Mouse (Mus musculus) forebrain, postnatal 0 days (tissue): ENCODE results near the gene Tnk1. TPM values are rescaled to one million over a fixed set of nuclear protein-coding genes. Genes with fewer than 3 reads are reported as not detected.

Experiments used
- ATAC-seq: fragments of 200-750 bp; cut with Nextera tagmentation; 2 replicates; pipeline ENCODE4 v1.8.0; 2017; ENCODE audit warnings: mild to moderate bottlenecking, moderate library complexity
- DNase-seq: peaks from one replicate; pipeline ENCODE4 v3.0.0-alpha.2; 2015
- H3K27ac ChIP-seq: fragments of 300-500 bp; sonication (generic); 2 replicates; pipeline ENCODE4 v1.5.1; 2014; ENCODE audit warnings: low read depth, mild to moderate bottlenecking, antibody characterized with exemption, low read length, moderate library complexity, mixed read lengths
- H3K27me3 ChIP-seq: fragments of 300-500 bp; sonication (generic); 2 replicates; pipeline ENCODE4 v1.6.1; 2014; ENCODE audit warnings: mild to moderate bottlenecking, low read length, mixed read lengths; ENCODE audit not compliant: insufficient read depth
- H3K36me3 ChIP-seq: fragments of 300-500 bp; sonication (generic); 2 replicates; pipeline ENCODE4 v1.6.1; 2014; ENCODE audit warnings: mild to moderate bottlenecking, moderate library complexity; ENCODE audit not compliant: insufficient read depth
- H3K4me1 ChIP-seq: fragments of 300-500 bp; sonication (generic); 2 replicates; pipeline ENCODE4 v1.6.1; 2014; ENCODE audit warnings: antibody characterized with exemption; ENCODE audit not compliant: insufficient read depth
- H3K4me2 ChIP-seq: fragments of 300-500 bp; sonication (generic); 2 replicates; pipeline ENCODE4 v1.6.1; 2014; ENCODE audit warnings: low read depth, mild to moderate bottlenecking, moderate library complexity
- H3K4me3 ChIP-seq: fragments of 300-500 bp; sonication (generic); 2 replicates; pipeline ENCODE4 v1.5.1; 2014; ENCODE audit warnings: low read depth, low read length, mixed read lengths
- H3K9ac ChIP-seq: fragments of 300-500 bp; sonication (generic); 2 replicates; pipeline ENCODE4 v1.6.1; 2014; ENCODE audit warnings: mild to moderate bottlenecking
- H3K9me3 ChIP-seq: fragments of 300-500 bp; sonication (generic); 2 replicates; pipeline ENCODE4 v1.6.1; 2016; ENCODE audit warnings: low read length
- CTCF ChIP-seq: sonication (generic); IDR thresholded peaks from 2 replicates; pipeline ENCODE4 v1.5.1; 2016; ENCODE audit warnings: antibody characterized with exemption, control low read depth, low read depth
- WGBS: fragments of 180-500 bp; shearing (Covaris S2); extraction: QIAGEN DNeasy Blood & Tissue Kit; methylation state at CpG from one replicate; pipeline ENCODE4 v1.1.7; 2014; 5-methylcytosine and 5-hydroxymethylcytosine counted together
- polyA plus RNA-seq: library from polyadenylated mRNA; unstranded; fragments of >200 nt; fragmentation: Nextera tagmentation; extraction: Ambion mirVana; gene quantifications from 2 replicates; pipeline ENCODE4 v1.2.1, GENCODE M21; 2015
- total RNA-seq: library from RNA; depleted of rRNA; stranded (reverse); fragments of >200 nt; gene quantifications from 2 replicates; pipeline ENCODE4 v1.2.3, GENCODE M21; 2014

Gene Tnk1
- total and polyA plus RNA-seq, 2 experiments from 2014 or later: 0.10 TPM; not detected in 1

DNA sequence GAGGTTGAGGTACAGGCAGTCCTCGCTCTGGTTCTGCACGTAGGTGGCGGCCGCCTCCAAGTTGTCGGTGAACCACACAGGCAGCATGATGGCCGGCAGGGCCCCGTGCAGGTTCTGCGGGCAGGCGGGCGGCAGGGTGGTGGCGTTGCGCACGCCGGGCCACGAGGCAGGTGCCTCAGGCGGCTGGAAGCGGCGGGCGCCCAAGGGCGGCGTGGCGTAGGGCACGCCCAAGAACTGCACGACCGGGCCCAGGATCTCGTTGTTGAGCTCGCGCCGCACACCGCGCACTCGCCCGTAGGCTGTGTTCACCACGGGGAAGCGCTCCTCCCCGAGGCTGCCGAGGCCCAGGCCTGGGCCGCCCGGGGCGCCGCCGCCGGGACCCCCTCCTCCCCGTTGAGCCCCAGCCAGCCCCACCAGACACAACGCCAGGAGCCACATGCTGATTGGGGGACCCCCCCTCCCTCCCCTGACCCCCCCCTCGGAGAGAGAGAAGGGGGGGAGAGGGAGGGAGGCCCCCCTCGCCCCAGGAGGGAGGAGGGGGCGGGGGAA, 24.5 kb downstream of the Tnk1 start:
- no peaks in the 10 kb centered on the region for H3K27me3 ChIP-seq
- peak overlapping the region; percentile 95 for H3K4me2 ChIP-seq
- ATAC-seq (no peak), DNase-seq (peak; percentile 47)
- peaks cover 33% of the 10 kb centered on the region for H3K36me3 ChIP-seq
- H3K27ac ChIP-seq: peak overlapping the region; percentile 62
- no peak for TF ChIP-seq CTCF
- peak overlapping the region; percentile 96 for H3K9ac ChIP-seq
- H3K4me3 ChIP-seq: peak overlapping the region; percentile 87
- no peaks in the 10 kb centered on the region for H3K9me3 ChIP-seq
- H3K4me1 ChIP-seq: peaks cover 18% of the 10 kb centered on the region
- 5% methylated on average over 39 of the region's 48 CpGs for WGBS

DNA sequence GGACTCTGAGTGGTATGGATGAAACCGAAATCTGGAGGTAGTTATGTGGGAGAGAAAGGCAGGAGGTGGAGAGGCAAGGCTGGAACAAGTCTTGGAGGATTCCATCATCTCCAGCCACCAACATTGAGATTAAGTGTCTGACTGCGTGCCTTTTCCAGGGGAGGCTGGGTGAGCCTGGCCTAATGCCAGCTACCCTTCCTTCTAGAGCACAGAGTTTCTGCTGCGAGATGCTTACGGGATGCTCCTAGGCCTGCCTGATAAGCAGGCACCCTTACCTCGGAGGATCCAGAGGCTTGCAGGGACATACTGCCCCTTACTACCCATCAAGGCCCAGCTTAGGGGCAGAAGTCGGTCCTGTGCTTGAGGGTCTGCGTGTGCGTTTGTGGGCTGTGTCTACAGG, 25.0 kb downstream of the Tnk1 start:
- WGBS: 47% methylated on average over 8 of the region's 8 CpGs
- DNase-seq: no peak

DNA sequence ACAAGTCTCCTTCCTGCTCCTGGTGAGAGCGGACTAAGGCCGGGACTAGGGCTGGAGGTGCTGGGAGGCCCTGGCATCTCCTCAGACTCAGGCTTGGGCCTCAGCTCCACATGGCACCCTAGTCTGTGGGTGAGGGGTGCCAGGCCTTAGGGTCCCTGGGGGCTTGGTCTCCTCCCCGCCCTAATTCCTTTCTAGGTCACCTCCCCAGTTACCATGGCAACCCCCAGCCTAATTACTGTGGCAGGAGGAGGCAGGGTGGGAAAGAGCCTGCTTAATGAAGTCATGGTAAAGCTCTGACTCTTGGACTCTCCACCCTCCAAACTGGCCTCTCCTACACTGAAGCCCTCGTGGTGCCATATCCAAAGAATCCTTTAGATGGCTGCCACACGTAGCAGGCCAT, 29.7 kb downstream of the Tnk1 start:
- no peak for DNase-seq
- Histone ChIP-seq H3K4me2 (no peak overlapping the region), H3K27ac (no peak overlapping the region), H3K4me1 (peaks cover 3% of the 10 kb centered on the region), H3K9me3 (no peaks in the 10 kb centered on the region), H3K9ac (no peak overlapping the region), H3K4me3 (no peak overlapping the region), H3K27me3 (no peaks in the 10 kb centered on the region), H3K36me3 (peaks cover 86% of the 10 kb centered on the region)
- ATAC-seq: no peak
- WGBS: 53% methylated on average over 5 of the region's 5 CpGs
- no peak for TF ChIP-seq CTCF

More for the DNA sequence above, 25.0 kb downstream of the Tnk1 start:
- Histone ChIP-seq H3K9me3 (no peaks in the 10 kb centered on the region), H3K27ac (0 out of 2 replicates have a peak overlapping the region, but pooled peaks have one; percentile 62), H3K4me1 (peaks cover 14% of the 10 kb centered on the region), H3K27me3 (no peaks in the 10 kb centered on the region), H3K9ac (peak overlapping the region; percentile 96), H3K4me3 (peak overlapping the region; percentile 87), H3K4me2 (peak overlapping the region; percentile 95), H3K36me3 (peaks cover 38% of the 10 kb centered on the region)
- no peak for ATAC-seq
- no peak for TF ChIP-seq CTCF

DNA sequence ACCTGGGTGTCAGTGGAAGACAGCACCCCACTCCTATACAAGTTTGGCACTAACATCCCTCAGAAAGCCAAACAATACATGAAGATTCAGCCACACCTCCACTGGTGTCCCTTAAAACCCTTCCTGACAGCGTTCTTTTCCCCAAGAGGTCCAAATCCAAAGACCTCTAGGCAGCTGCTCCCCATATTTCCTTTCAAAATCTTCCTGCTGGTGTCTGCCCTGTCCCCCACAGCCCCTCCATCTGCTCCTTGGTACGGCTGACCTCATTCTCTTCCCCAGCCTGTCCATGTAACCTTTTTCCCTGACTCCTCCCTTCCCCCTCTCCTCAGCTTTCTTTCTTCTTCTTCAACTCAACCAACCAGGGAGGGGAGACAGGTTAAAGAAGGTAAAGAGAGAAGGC, 35.1 kb downstream of the Tnk1 start:
- no peaks in the 10 kb centered on the region for H3K9me3 ChIP-seq
- 70% methylated on average over 2 of the region's 2 CpGs for WGBS
- DNase-seq (no peak), ATAC-seq (no peak)
- TF ChIP-seq CTCF: no peak
- no peak overlapping the region for H3K27ac ChIP-seq
- H3K27me3 ChIP-seq: no peaks in the 10 kb centered on the region
- H3K9ac ChIP-seq: no peak overlapping the region
- no peaks in the 10 kb centered on the region for H3K4me1 ChIP-seq
- H3K4me3 ChIP-seq: no peak overlapping the region
- no peak overlapping the region for H3K4me2 ChIP-seq
- H3K36me3 ChIP-seq: peaks cover 49% of the 10 kb centered on the region

DNA sequence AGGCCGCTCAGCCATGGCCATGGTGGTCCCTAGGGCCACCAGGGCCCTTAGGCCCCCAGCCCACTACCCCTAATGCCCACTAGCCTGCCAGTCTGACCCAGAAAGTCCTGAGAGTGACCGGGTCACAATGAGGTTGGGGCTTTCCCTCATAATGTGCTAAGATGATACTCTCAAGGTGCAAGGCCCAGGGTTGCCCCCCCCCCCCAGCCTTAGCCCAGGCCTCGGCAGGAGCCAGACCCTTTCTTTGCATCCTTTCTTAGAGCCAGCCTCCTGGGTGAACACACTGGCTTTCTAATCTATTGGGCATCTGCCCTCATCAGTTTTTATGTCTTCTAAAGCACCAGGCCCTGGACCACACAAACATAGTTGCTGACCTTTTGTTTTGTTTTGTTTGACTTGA, 36.5 kb downstream of the Tnk1 start, which contains the start of gene Spem1:
Spem1 (minus strand) TSS at position 101 of the 400 bp plus-strand sequence.
- TF ChIP-seq CTCF: no peak
- H3K36me3 ChIP-seq: peaks cover 35% of the 10 kb centered on the region
- no peak within 1 kb of the TSS for H3K9ac ChIP-seq
- no peak within 1 kb of the TSS for H3K27ac ChIP-seq
- no peak within 1 kb of the TSS for H3K4me3 ChIP-seq
- no peaks in the 10 kb centered on the region for H3K9me3 ChIP-seq
- DNase-seq (no peak), ATAC-seq (no peak)
- no peak within 1 kb of the TSS for H3K4me2 ChIP-seq
- H3K4me1 ChIP-seq: no peaks in the 10 kb centered on the region
- WGBS: 91% methylated on average over 3 of the region's 3 CpGs
- H3K27me3 ChIP-seq: no peaks in the 10 kb centered on the region

DNA sequence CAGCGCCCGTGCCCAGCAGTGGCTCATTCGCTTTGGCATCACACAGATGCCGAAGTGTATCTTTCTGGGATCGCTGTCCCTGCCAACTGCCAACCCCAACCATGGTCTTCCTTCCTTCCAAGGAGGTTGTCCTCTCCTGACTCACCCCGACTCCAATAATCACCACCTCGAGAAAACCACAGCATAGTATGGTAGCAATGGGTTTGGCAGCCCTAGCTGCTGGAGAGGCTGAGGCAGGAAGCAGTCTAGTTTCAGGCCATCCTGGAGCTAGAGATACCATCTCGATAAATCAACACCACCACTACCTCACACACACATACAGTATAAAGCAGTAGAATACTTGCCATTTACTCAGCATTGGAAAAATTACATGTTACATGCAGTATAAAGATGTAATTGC, 39.7 kb downstream of the Tnk1 start:
- Histone ChIP-seq H3K9me3 (no peaks in the 10 kb centered on the region), H3K4me3 (no peak overlapping the region), H3K9ac (no peak overlapping the region), H3K36me3 (peaks cover 3% of the 10 kb centered on the region; the same call in 1 of the 2 replicates), H3K27me3 (no peaks in the 10 kb centered on the region), H3K4me2 (no peak overlapping the region), H3K27ac (no peak overlapping the region), H3K4me1 (no peaks in the 10 kb centered on the region)
- WGBS: 95% methylated on average over 8 of the region's 8 CpGs
- ATAC-seq (no peak), DNase-seq (no peak)
- no peak for TF ChIP-seq CTCF

DNA sequence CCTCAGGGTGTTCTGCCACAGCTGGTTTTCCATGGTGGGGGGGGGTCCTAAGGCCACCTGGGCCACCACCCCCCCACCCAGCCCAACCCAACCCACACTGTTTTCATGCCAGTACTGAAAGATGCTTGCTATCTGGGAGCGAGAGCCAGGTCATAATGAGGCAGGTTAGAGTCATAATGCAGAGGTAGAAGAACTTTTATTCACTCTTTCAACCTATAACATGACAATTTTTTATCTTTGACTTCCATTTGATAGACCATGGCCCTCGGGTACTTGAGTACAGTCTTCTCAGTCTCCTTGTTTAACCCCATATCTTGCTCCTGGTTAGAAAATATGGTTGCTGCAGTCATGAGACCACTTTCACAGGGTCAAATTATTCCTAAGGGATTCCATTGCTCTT, 40.2 kb downstream of the Tnk1 start, which contains the start of gene Spem2:
Spem2 (minus strand) TSS at position 101 of the 400 bp plus-strand sequence.
- no peak within 1 kb of the TSS for H3K27ac ChIP-seq
- no peaks in the 10 kb centered on the region for H3K36me3 ChIP-seq
- WGBS: 84% methylated on average over 2 of the region's 2 CpGs
- no peak within 1 kb of the TSS for H3K4me2 ChIP-seq
- no peaks in the 10 kb centered on the region for H3K27me3 ChIP-seq
- H3K4me1 ChIP-seq: no peaks in the 10 kb centered on the region
- ATAC-seq: no peak
- H3K4me3 ChIP-seq: no peak within 1 kb of the TSS
- DNase-seq: no peak
- H3K9me3 ChIP-seq: no peaks in the 10 kb centered on the region
- H3K9ac ChIP-seq: no peak within 1 kb of the TSS
- TF ChIP-seq CTCF: no peak
